Comparison of ENCODE assay signal across 14 mouse cellular contexts in the genomic region with DNA sequence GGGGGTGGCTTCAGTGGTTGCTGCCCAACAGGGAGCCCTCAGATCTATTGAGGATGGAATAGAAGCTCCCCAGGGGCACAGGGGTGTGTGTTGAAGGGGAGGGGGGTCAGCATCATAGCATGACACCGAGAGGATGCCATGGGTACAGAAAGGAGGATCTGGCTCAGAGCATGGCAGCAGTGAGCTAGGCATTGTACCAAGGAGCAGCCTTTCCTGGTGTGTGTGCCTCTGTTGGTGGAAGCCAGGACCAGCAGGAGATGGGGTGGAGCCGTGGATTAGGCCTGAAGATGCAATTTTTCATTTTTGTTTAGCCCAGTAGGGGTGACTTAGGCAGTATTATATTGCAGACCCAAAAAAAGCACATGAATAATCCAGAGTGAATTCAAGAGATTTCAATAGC. TPM values are rescaled to one million over a fixed set of nuclear protein-coding genes. Genes with fewer than 3 reads are reported as not detected.
DNase-seq lines count a peak whose midpoint lies in the region; TF ChIP-seq lines count a peak whose summit lies in the region.
"Had no signal": no experiment of that assay in that cellular context is flagged by ENCODE, and none has a peak within 500 bp of the region (broad histone marks: within the 10 kb centered on the region; RNA-seq: fewer than 3 reads in every experiment).

No protein-coding gene starts in this region.

- no peak for DNase-seq in layer of hippocampus, adult 2 months (ENCODE audit: low spot score in 2 of 2)
- DNase-seq in layer of hippocampus, postnatal 25 days (ENCODE audit: extremely low spot score in 1 of 2, low spot score in 1 of 2), result no peak
- DNase-seq in NIH3T3 (ENCODE audit: low read depth), result peak; percentile 15
- DNase-seq in cerebellum, adult 11 months, result peak; percentile 51
- DNase-seq in cerebellum, postnatal 14 days, result peak; percentile 57 to 82
- no peak for DNase-seq in right cerebral cortex, postnatal 36 days (ENCODE audit: low spot score in 2 of 2)
- no peak for DNase-seq in embryo, embryonic 9.5 days (ENCODE audit: extremely low spot score)
- no peak for DNase-seq in lung, postnatal 25 days (ENCODE audit: low spot score)
- DNase-seq: gastrocnemius, postnatal 25 days; retina, postnatal 1 day; thymus, adult 18-20 months had no signal

- TF ChIP-seq CTCF in layer of hippocampus, adult 2 months (conservative IDR thresholded peaks at IDR 0.05), result peak; percentile 50

- H3K27ac ChIP-seq in layer of hippocampus, adult 2 months, result no peak overlapping the region
- H3K27ac ChIP-seq: embryonic facial prominence, embryonic 12.5 days; liver, embryonic 12.5 days; lung, embryonic 15.5 days had no signal

- no peak overlapping the region for H3K4me3 ChIP-seq in layer of hippocampus, adult 2 months
- H3K4me3 ChIP-seq: embryonic facial prominence, embryonic 12.5 days; liver, embryonic 12.5 days; lung, embryonic 15.5 days had no signal

RNA-seq across cellular contexts. Expression of a gene that starts 7.9 kb away (rescaled TPM):
- total RNA-seq in layer of hippocampus, adult 2 months (2021), result 10 to 100 TPM; 55.6 to 57.5 TPM
- 10 to 100 TPM; 53.4 to 60.1 TPM for total RNA-seq in layer of hippocampus, postnatal 25 days (2021)

Comparison
In these comparisons a context has a peak if more than half of its experiments do, and no peak if none do; other contexts are left out.
1. DNase-seq: peak in NIH3T3 (single experiment), cerebellum, adult 11 months (single experiment) and cerebellum, postnatal 14 days (2 of 2); none in layer of hippocampus, adult 2 months (0 of 2), layer of hippocampus, postnatal 25 days (0 of 2), right cerebral cortex, postnatal 36 days (0 of 2), embryo, embryonic 9.5 days (single experiment) and lung, postnatal 25 days (single experiment).